Mouse (Mus musculus) kidney, embryonic 16.5 days (tissue): ENCODE measurements around the gene Wdr81. TPM values are rescaled to one million over a fixed set of nuclear protein-coding genes. Genes with fewer than 3 reads are reported as not detected.

Experiments
- ATAC-seq: fragments of 200-750 bp; cut with Nextera tagmentation; 2 replicates; pipeline ENCODE4 v1.8.0; 2017; ENCODE audit warnings: moderate TSS enrichment; ENCODE audit not compliant: low FRiP score, low TSS enrichment
- H3K27ac ChIP-seq: fragments of 300-500 bp; sonication (generic); 2 replicates; pipeline ENCODE4 v1.5.1; 2014; ENCODE audit warnings: low read length
- H3K27me3 ChIP-seq: fragments of 300-500 bp; sonication (generic); 2 replicates; pipeline ENCODE4 v1.6.1; 2014; ENCODE audit warnings: low read length, control low read depth, mixed read lengths; ENCODE audit not compliant: insufficient read depth
- H3K36me3 ChIP-seq: fragments of 300-500 bp; sonication (generic); 2 replicates; pipeline ENCODE4 v1.6.1; 2014; ENCODE audit warnings: low read length, control low read depth, mixed read lengths; ENCODE audit not compliant: insufficient read depth
- H3K4me1 ChIP-seq: fragments of 300-500 bp; sonication (generic); 2 replicates; pipeline ENCODE4 v1.6.1; 2014; ENCODE audit warnings: low read length, control low read depth, mixed read lengths; ENCODE audit not compliant: insufficient read depth
- H3K4me2 ChIP-seq: fragments of 300-500 bp; sonication (generic); replicated peaks from 2 replicates; pipeline ENCODE4 v1.6.1; 2014; ENCODE audit warnings: low read depth, low read length
- H3K4me3 ChIP-seq: fragments of 300-500 bp; sonication (generic); 2 replicates; pipeline ENCODE4 v1.5.1; 2014; ENCODE audit warnings: mild to moderate bottlenecking, low read length
- H3K9ac ChIP-seq: fragments of 300-500 bp; sonication (generic); replicated peaks from 2 replicates; pipeline ENCODE4 v1.6.1; 2014; ENCODE audit warnings: low read length
- H3K9me3 ChIP-seq: fragments of 300-500 bp; sonication (generic); 2 replicates; pipeline ENCODE4 v1.6.1; 2016; ENCODE audit warnings: low read length, control low read depth
- WGBS: fragments of 180-500 bp; shearing (Covaris S2); extraction: QIAGEN DNeasy Blood & Tissue Kit; methylation state at CpG from one replicate; pipeline ENCODE4 v1.1.7; 2014; 5-methylcytosine and 5-hydroxymethylcytosine counted together
- polyA plus RNA-seq: library from polyadenylated mRNA; unstranded; fragments of >200 nt; fragmentation: Nextera tagmentation; extraction: Ambion mirVana; gene quantifications from 2 replicates; pipeline ENCODE4 v1.2.1, GENCODE M21; 2015

Gene Wdr81
- polyA plus RNA-seq = 7.2 and 7.3 TPM in 2 replicates

- peak within 1 kb of the TSS; percentile 73 for H3K4me3 ChIP-seq
- no peaks in the 10 kb centered on the region for H3K27me3 ChIP-seq
- H3K9ac ChIP-seq = peak within 1 kb of the TSS; percentile 76
- peak within 1 kb of the TSS; percentile 52 for H3K27ac ChIP-seq
- H3K4me1 ChIP-seq = peaks cover 17% of the 10 kb centered on the region
- H3K9me3 ChIP-seq = no peaks in the 10 kb centered on the region
- H3K4me2 ChIP-seq = peak within 1 kb of the TSS; percentile 92
- H3K36me3 ChIP-seq = peaks cover under 1% of the 10 kb centered on the region; the same call in 1 of the 2 replicates
- peak; percentile 94 for ATAC-seq
- 1% methylated on average over 56 of the region's 56 CpGs for WGBS
These were observed at the start of gene Wdr81 for GRCm38 (mm10) chr11:75453991-75454930. Gene Wdr81 (minus strand): TSS chr11:75454717.

DNA sequence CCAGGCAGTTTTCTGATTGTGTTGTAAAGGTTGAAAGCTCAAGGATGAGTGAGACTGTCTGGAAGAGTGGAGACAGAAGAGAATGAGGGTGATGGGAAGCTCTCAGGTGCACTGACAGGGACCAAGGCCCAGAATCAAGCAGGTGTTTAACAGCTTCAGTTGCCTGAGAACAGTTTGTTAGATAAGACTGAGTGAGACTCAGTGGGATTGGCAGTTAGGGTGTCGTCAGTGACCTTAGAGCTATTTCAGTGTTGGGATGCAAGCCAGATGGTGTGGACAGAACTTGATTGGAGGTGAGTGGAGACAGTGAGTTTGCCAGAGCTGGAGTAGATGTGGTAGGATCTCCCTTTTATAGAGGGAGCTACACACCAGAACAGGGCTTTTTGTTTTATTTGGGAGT lies 43.6 kb upstream of the Wdr81 start:
- H3K27me3 ChIP-seq = no peaks in the 10 kb centered on the region
- peaks cover 92% of the 10 kb centered on the region for H3K36me3 ChIP-seq
- no peaks in the 10 kb centered on the region for H3K9me3 ChIP-seq
- H3K9ac ChIP-seq = no peak overlapping the region
- no peak overlapping the region for H3K4me3 ChIP-seq
- H3K27ac ChIP-seq = no peak overlapping the region
- 83% methylated on average over 1 of the region's 1 CpGs for WGBS
- H3K4me1 ChIP-seq = no peaks in the 10 kb centered on the region
- H3K4me2 ChIP-seq = no peak overlapping the region
- no peak for ATAC-seq

DNA sequence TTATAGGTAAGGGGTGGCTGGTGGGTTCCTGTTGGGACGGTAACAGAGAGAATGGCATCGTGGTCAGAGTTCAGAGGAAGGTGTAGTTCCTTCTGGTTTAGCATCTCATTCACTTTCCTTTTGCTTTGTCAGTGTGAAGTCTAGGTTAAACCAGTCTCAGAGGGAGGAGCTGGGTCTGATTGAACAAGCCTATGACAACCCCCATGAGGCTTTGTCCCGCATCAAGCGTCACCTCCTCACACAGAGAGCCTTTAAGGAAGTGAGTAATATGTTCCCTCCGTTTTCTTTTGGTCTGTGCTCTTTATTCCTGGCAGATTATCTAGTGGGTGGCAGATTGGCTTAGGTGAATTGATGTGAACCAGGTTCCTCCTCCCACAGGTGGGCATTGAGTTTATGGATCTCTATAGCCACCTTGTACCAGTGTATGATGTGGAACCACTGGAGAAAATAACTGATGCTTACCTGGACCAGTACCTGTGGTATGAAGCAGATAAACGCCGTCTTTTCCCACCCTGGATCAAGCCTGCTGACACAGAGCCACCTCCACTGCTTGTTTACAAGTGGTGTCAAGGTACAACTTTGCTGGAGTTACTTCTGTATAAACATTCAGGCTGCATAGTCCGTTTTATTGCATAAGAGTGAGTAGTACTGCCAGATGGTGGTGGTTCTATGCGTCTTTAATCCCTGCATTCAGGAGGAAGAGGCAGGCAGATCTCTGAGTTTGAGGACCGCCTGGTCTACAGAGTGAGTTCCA lies 40.0 kb upstream of the Wdr81 start:
- WGBS = 89% methylated on average over 10 of the region's 10 CpGs
- Histone ChIP-seq H3K27ac (no peak overlapping the region), H3K4me2 (no peak overlapping the region), H3K36me3 (peaks cover 93% of the 10 kb centered on the region), H3K27me3 (no peaks in the 10 kb centered on the region), H3K4me1 (no peaks in the 10 kb centered on the region), H3K9me3 (no peaks in the 10 kb centered on the region), H3K4me3 (no peak overlapping the region), H3K9ac (no peak overlapping the region)
- no peak for ATAC-seq

GRCm38 (mm10) chr11:75487496-75487895 lies 33.0 kb upstream of the Wdr81 start:
- no peak for ATAC-seq
- Histone ChIP-seq H3K4me2 (peak overlapping the region; percentile 99), H3K27ac (no peak overlapping the region), H3K9ac (peak overlapping the region; percentile 100), H3K9me3 (no peaks in the 10 kb centered on the region), H3K36me3 (peaks cover 35% of the 10 kb centered on the region), H3K4me1 (peaks cover 12% of the 10 kb centered on the region), H3K4me3 (peak overlapping the region; percentile 100), H3K27me3 (no peaks in the 10 kb centered on the region)
- WGBS = 28% methylated on average over 6 of the region's 6 CpGs

- peaks cover 12% of the 10 kb centered on the region for H3K4me1 ChIP-seq
These were observed 32.2 kb upstream of the Wdr81 start, which contains the start of gene Prpf8 for GRCm38 (mm10) chr11:75486601-75487285. Gene Prpf8 (plus strand): TSS chr11:75486816.

GRCm38 (mm10) chr11:75486192-75486591 lies 31.7 kb upstream of the Wdr81 start:
- 16% methylated on average over 3 of the region's 3 CpGs for WGBS
- H3K9ac ChIP-seq = no peak overlapping the region
- H3K36me3 ChIP-seq = peaks cover 22% of the 10 kb centered on the region
- no peak overlapping the region for H3K27ac ChIP-seq
- H3K4me2 ChIP-seq = peak overlapping the region; percentile 40
- ATAC-seq = peak; percentile 31; the same call in 1 of the 2 replicates
- H3K27me3 ChIP-seq = no peaks in the 10 kb centered on the region
- peaks cover 12% of the 10 kb centered on the region for H3K4me1 ChIP-seq
- H3K9me3 ChIP-seq = no peaks in the 10 kb centered on the region
- H3K4me3 ChIP-seq = peak overlapping the region; percentile 100

More at GRCm38 (mm10) chr11:75486601-75487285, 32.2 kb upstream of the Wdr81 start, which contains the start of gene Prpf8:
- peak; percentile 99 for ATAC-seq
- peak within 1 kb of the TSS; percentile 100 for H3K9ac ChIP-seq
- WGBS = under 1% methylated on average over 52 of the region's 52 CpGs
- H3K4me3 ChIP-seq = peak within 1 kb of the TSS; percentile 100
- H3K9me3 ChIP-seq = no peaks in the 10 kb centered on the region
- H3K27ac ChIP-seq = peak within 1 kb of the TSS; percentile 54
- H3K27me3 ChIP-seq = no peaks in the 10 kb centered on the region
- peaks cover 27% of the 10 kb centered on the region for H3K36me3 ChIP-seq
- H3K4me2 ChIP-seq = peak within 1 kb of the TSS; percentile 99

GRCm38 (mm10) chr11:75473376-75473775 lies 18.9 kb upstream of the Wdr81 start:
- Histone ChIP-seq H3K27me3 (no peaks in the 10 kb centered on the region; the same call in 1 of the 2 replicates), H3K36me3 (no peaks in the 10 kb centered on the region), H3K4me2 (no peak overlapping the region), H3K9ac (no peak overlapping the region), H3K4me1 (peaks cover 3% of the 10 kb centered on the region; the same call in 1 of the 2 replicates), H3K4me3 (no peak overlapping the region), H3K9me3 (no peaks in the 10 kb centered on the region), H3K27ac (no peak overlapping the region)
- 58% methylated on average over 7 of the region's 7 CpGs for WGBS
- ATAC-seq = no peak

DNA sequence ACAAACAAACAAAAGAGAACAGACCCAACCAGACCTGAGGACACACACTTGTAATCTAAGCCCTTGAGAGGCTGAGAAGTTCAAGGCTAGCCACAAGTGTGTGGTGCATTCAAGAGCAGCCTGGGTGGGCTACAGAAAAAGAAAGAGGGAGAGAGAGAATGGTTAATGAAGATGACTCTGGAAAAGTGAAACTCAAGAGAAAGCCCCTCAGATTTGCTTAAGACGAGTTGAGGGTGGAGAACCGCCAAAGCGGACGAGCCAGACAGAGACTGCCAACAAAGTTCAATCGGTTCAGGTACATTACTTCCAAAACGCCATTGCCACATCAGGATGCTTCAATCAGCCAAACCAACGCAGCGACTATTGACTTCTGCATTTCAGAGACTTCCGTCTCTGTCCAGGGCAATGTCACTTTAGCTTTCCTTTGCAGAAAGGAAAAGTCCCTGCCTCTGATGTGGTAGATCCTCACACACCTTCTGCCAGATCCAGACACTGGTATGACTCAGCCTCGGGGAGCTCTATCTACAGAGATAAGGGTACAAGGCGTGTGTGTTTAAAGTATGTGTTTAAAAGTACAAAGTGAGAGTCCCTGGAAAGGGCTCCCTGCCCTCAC lies 18.1 kb upstream of the Wdr81 start:
- Histone ChIP-seq H3K27ac (no peak overlapping the region), H3K27me3 (no peaks in the 10 kb centered on the region; the same call in 1 of the 2 replicates), H3K4me3 (no peak overlapping the region), H3K4me2 (no peak overlapping the region), H3K4me1 (peaks cover 9% of the 10 kb centered on the region; the same call in 1 of the 2 replicates), H3K9ac (no peak overlapping the region), H3K36me3 (no peaks in the 10 kb centered on the region), H3K9me3 (no peaks in the 10 kb centered on the region)
- no peak for ATAC-seq
- WGBS = 77% methylated on average over 11 of the region's 11 CpGs

DNA sequence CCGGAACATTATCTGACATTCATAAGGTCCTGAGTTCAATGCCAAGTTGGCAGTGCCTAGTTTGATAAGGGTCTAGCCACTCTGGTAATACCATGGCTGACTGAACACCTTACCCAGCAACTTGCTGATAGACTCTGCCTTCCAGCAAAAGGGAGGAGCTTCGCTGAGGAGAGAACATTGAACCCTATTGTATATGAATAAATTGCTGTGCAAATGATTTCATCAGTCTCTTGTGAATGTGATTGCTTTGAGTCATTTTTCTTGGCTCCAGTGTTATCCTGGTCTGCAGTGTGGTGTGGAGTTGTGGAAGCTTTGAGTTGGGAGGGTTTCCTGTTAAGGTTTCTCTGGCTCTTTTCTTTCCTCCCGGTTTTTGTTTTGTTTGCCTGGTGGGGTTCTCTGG lies 16.2 kb upstream of the Wdr81 start:
- WGBS = 72% methylated on average over 3 of the region's 3 CpGs
- Histone ChIP-seq H3K4me1 (peaks cover 13% of the 10 kb centered on the region; the same call in 1 of the 2 replicates), H3K27me3 (no peaks in the 10 kb centered on the region), H3K9ac (no peak overlapping the region), H3K27ac (no peak overlapping the region), H3K4me3 (no peak overlapping the region), H3K4me2 (no peak overlapping the region), H3K9me3 (peaks cover 3% of the 10 kb centered on the region), H3K36me3 (peaks cover 8% of the 10 kb centered on the region; the same call in 1 of the 2 replicates)
- no peak for ATAC-seq
